Mouse (Mus musculus) ovary, adult 18-20 months (tissue): ENCODE measurements at regions not wholly inside any gene's neighbourhood (a gene's known extent, or its start where the extent isn't known, plus 50 kb on each side); places are given as distances from the start of the nearest gene placed in this dataset.

Experiments used
- DNase-seq: peaks from one replicate; pipeline ENCODE4 v3.0.0; 2022; ENCODE audit warnings: low spot score, mixed read lengths

DNA sequence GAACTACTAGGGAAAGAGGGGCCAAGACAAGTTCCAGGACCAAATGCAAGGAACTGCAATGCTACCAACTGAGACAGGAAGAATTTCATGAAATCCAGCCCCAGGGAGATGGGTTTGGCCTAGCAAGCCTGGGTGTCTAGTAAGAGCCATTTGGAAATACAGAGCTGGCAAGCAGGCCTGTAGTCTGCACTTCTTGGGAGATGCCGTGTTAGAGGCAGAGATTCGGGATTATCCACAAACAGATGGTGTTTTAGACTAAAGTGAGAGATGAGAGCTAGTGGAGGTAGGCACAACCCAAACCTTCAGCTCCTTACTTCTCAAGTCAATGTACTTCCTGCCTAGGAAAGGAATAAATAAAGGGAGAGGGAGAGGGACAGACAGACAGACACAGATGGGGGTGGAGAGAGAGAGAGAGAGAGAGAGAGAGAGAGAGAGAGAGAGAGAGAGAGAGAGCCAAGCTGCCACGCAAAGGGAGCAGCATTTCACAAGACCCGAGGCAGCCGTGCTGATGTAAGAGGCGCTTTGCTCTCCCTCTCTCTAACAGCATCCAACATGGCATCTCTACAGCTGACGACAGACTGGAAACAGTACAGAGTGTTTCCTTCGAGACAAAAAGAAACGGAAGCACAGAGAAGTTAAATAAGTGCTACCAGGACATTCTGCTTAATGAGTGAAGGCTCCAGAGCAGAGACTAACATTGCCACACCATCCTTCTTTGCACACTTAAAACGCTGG, 182.9 kb downstream of the Irs2 start:
- DNase-seq, result no peak

DNA sequence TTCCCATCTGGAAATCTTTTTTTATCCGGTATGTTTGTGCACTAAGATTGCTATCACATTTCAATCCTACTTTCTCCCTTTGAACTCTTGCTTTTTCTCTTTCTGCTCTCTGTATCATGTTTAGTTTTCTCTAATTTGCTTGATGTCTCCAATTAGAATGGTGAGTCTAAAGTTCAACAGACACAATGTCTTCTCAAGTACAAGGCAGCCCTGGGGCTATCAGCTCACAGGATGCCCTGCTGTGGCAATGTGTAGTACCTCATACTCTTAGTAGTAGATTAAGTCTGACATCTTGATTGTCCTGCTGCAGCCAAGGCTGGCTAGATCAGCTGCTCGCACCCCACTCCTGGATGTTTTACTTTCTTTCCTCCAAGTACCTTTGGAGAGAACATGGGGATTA, 186.4 kb downstream of the Irs2 start:
- DNase-seq, result no peak

- DNase-seq, result no peak
These were observed 193.8 kb downstream of the Irs2 start for GRCm38 (mm10) chr8:10814499-10814898.

DNA sequence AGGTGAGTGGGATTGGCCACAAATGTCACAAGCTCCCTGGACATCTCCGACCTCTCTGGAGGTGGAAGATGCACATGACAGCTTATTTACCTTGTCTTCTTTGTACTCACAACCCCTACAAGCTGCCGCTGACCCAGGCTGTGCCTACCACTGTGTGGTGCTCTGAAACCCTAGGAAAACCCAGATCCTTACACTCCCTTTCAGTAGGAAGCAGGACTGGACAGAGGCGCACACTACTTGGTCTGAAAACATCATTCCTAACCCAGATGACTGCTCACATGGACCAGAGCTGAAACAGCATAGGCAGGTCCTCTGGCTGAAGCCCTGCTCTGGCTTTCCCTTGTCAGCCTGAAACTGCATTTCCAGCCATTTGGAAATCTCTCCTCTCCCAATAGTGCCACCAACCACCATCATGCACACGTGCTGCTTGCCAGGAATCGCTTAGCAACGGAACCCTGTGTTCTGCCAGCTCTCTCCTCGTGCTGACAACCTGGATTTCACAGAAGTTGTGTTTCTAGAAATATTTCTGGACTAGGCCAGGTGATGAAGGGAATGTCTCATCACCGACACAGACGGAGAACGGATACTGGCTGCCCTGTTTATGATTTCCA, 196.1 kb downstream of the Irs2 start:
- no peak for DNase-seq

- no peak for DNase-seq
These were observed 201.2 kb downstream of the Irs2 start for GRCm38 (mm10) chr8:10807040-10807439.

DNA sequence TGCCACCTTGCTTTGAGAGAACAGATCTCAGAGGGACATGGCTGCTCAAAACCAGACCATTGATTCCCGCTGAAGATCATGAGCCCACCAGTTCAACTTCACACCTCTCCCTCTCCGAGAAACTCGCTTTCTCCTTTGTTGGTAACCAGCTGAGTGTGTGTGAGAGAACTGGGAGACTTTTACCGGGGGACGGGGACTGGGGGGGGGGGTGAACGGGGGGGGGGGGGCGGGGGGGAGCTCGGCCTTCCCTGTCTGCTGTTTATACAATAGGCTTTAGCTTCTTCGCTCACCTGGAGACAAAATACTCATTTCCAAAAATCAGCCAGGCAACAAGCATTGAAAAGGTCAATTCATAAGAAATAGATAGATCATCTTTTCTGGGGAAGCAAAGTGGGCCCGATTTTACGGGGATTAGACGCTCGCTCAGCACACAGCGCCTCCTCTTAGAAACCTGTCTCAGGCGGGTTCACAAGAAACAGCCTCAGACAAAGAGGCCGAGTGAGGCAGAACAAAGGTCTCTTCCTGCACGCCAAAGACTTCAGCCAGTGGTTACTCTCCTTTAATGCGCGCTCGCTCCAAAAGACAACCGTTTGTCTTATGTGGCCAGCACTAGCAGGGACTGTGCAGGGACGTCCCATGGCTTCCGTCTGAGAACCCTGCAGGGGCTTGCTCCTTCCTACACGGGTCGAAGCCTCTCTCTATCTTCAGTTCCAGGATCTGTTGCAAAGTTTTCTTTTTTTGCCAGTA, 202.7 kb downstream of the Irs2 start:
- DNase-seq, result no peak

DNA sequence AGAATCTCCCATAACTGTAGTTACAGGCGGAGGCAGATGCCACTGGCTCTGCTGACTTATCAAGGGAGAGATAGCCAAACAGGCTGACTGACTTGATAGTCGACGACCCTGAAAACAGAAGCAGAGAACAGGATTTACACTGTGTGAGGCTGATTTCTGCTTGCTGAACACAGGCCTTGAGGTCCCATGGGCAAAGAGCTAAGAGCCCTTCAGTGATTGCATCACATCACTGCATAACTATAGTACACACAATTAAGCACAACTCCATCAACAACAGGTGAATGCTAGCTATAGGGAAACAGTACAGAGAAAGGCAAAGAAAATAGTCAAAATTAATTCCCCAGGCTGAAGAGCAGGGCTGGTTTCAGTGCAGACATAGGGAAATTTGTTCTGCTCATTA, 203.3 kb downstream of the Irs2 start:
- no peak for DNase-seq

DNA sequence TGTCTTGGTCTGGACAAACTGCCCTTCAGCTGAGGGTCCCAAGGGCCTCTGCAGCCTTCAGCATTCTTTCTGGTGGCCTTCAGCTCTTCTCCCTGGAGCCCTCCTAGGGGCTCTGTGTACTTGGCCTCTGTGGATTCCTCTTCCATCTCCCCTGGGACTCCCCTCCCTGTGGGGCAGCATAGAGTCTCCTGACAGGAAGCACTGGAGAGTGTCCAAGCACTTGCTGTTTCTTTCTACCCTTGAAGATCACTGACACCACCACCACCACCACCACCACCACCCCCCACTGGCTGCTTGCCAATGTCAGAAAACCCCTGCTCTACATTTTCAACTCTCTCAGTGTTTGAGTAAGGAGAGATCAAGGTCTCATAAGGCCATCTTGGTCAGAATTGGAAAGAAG, 206.3 kb downstream of the Irs2 start:
- DNase-seq, result no peak

GRCm38 (mm10) chr8:10801580-10801979, 206.7 kb downstream of the Irs2 start:
- DNase-seq, result no peak

DNA sequence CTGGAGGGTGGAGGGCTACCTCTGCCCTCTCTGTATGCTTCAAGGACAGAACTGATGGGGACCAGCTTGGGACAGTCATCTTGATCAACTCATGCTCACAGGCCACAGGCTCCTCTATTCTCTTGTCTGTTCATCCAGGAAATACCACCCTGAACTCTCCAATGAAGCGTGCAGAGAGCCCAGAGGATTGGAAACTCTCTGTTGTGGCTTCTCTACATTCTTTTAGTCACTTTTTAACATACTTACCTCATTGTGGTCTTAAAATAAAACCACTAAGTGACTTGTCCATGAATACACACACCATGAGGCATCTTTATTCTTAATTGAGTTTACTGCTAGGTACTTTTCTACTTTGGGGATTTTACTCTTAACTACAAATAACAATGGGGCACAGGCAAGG, 209.8 kb downstream of the Irs2 start:
- no peak for DNase-seq

GRCm38 (mm10) chr8:10794367-10795189, 213.7 kb downstream of the Irs2 start:
- DNase-seq, result no peak

- DNase-seq, result no peak
These were observed 214.4 kb downstream of the Irs2 start for GRCm38 (mm10) chr8:10793670-10794366.

DNA sequence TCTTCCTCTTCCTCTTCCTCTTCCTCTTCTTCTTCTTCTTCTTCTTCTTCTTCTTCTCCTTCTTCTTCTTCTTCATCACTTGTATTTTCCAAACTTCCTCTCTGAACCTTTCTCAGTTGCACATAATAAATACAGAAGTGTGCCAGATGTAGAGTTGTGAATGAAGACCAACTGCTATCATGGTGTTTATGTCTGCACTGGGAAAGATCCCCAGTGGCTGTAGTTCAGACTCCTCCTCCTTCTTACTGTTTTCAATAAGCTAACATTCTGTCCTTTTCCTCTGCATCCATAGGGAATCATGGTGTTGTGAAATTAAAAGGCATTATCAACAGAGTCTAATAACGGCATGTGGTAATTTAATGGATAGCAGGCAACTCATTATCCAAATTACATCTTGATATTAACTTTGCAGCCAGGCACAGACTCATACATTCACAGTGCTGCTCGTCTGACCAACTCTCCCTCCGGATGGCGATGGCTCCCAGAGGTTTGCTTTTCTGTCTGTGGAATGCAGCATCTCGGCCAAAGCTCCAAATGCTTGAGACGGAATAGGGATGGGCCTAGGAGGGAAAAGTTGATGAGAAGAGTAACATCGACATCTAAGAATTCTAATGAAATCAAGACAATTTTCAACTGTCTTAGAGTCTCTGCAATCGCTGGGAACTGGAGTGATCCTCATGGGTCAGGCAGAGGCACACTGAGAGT, 219.6 kb downstream of the Irs2 start:
- DNase-seq, result no peak

GRCm38 (mm10) chr8:10785801-10786200, 222.5 kb downstream of the Irs2 start:
- DNase-seq, result no peak

DNA sequence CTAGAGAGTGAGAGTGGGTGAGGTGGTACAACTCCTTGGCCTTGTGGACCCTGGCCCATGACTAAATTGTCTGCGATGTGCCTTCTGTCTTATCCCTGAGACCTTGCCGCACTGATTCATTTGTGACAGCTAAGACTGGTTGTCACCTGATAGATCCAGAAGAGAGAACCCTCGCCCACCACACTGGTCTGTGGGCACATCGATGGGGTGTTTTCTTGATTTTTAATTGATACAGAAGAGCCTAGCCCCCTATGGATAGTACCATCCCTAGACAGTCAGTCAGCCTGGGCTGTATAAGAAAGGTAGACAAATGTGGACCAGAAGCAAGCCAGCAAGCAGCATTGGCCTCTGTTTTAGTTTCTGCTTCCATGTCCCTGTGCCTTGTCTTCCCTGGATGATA, 222.9 kb downstream of the Irs2 start:
- DNase-seq, result no peak

DNA sequence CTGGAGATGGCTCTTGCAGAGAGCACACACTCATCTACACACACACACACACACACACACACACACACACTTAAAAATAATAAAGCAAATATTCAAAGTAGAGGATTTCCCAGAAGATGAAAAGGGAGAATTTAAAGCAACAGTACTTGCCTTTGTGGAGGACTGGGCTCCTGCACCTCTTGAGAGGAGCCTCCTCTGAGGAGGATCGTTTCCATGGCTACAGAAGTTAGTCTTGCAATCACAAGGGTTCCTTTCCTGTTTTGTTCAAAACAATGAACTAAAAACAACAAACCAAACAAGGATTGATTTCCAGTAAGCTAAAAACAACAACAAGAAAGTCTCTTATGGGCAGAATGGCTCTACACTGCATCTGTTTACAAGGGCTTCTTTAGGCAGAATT, 223.8 kb downstream of the Irs2 start:
- no peak for DNase-seq

- no peak for DNase-seq
These were observed 226.4 kb downstream of the Irs2 start for GRCm38 (mm10) chr8:10781860-10782259.

GRCm38 (mm10) chr8:10779636-10780035, 228.6 kb downstream of the Irs2 start:
- no peak for DNase-seq

DNA sequence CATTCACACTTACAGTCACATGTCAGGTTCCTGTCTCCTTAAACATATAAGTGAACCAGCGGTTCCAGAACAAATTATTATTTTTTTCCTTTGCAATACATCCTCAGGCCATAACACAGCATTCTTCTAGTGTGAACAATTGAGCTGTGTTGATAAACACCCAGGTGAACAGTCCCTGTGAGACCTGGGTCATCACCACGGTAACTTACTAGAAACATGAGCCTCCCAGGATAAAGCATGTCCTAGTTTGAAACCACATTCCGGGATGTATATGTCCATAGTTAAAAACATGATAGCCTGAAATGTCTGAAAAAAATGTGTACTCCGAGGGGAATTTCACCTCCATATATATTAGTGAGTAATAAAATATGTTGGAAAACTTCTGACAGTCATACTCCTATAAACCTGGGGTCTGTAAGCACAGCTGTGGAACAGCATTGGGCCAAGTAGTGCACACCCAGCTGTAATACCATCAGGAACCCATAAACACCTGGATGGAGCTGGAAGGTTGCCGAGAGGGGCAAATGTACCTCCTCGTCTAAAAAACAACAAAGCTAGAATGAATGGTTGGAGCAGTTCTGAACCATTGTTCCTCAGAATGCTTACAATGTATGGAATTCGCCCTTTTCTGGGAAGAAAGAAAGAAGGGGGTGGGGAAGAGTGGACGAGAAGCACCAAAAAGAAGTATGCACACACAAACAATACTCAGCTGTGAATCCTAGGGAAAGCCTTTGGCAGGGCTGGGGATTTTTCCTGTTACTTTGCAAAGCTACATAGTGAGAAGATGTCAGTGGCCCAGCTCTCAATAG, 232.9 kb downstream of the Irs2 start:
- no peak for DNase-seq

GRCm38 (mm10) chr8:10774778-10775177, 233.5 kb downstream of the Irs2 start:
- no peak for DNase-seq
